Mouse (Mus musculus) erythroblast, embryonic 14.5 days (primary cell): ENCODE results near the gene Gatad2a. TPM values are rescaled to one million over a fixed set of nuclear protein-coding genes. Genes with fewer than 3 reads are reported as not detected.
"Not testable (repeated sequence)": the region's sequence is repeated elsewhere in the genome, so short reads cannot be mapped to it uniquely, and the experiment has no call there.

Experiments
- H3K27me3 ChIP-seq: 2 replicates; pipeline ENCODE4 v1.6.1; 2012; ENCODE audit warnings: inconsistent platforms; ENCODE audit not compliant: control insufficient read depth
- H3K36me3 ChIP-seq: 2 replicates; pipeline ENCODE4 v1.6.1; 2012; ENCODE audit warnings: mild to moderate bottlenecking, inconsistent platforms; ENCODE audit not compliant: control insufficient read depth
- H3K4me1 ChIP-seq: 2 replicates; pipeline ENCODE4 v1.6.1; 2012; ENCODE audit warnings: inconsistent platforms; ENCODE audit not compliant: control insufficient read depth
- H3K4me3 ChIP-seq: replicated peaks from 2 replicates; pipeline ENCODE3; 2012; ENCODE audit warnings: moderate library complexity, mild to moderate bottlenecking, inconsistent platforms
- H3K9me3 ChIP-seq: 2 replicates; pipeline ENCODE4 v1.6.1; 2012; ENCODE audit warnings: low read length, inconsistent platforms, mixed read lengths; ENCODE audit not compliant: control insufficient read depth
- GATA1 ChIP-seq: IDR thresholded peaks from 2 replicates; pipeline ENCODE4 v1.6.1; 2012; ENCODE audit warnings: low read length, inconsistent platforms, mixed read lengths
- TAL1 ChIP-seq: IDR thresholded peaks from 3 replicates; pipeline ENCODE4 v1.6.1; 2012; ENCODE audit warnings: low read length, inconsistent platforms, mixed read lengths
- polyA plus RNA-seq: library from polyadenylated mRNA; stranded (reverse); fragments of >175 nt; gene quantifications from 2 replicates; pipeline ENCODE4 v1.2.3, GENCODE M21; 2012

The Gatad2a gene
- polyA plus RNA-seq, 1 experiment, result 5.9 TPM

- Histone ChIP-seq H3K9me3 (no peaks in the 10 kb centered on the region), H3K27me3 (no peaks in the 10 kb centered on the region), H3K36me3 (no peaks in the 10 kb centered on the region; the same call in 1 of the 2 replicates), H3K4me1 (peaks cover 51% of the 10 kb centered on the region), H3K4me3 (no peak overlapping the region)
- TF ChIP-seq GATA1, result no peak
- TF ChIP-seq TAL1, result no peak
These were observed 3.1 kb upstream of the Gatad2a start for GRCm38 (mm10) chr8:69999236-69999635.

GRCm38 (mm10) chr8:69998706-69999105 is 2.5 kb upstream of the Gatad2a start:
- peaks cover 55% of the 10 kb centered on the region for H3K4me1 ChIP-seq
- H3K4me3 ChIP-seq, result no peak overlapping the region
- TF ChIP-seq TAL1 (no peak), GATA1 (no peak)
- no peaks in the 10 kb centered on the region for H3K9me3 ChIP-seq
- no peaks in the 10 kb centered on the region for H3K27me3 ChIP-seq
- peaks cover 2% of the 10 kb centered on the region for H3K36me3 ChIP-seq

DNA sequence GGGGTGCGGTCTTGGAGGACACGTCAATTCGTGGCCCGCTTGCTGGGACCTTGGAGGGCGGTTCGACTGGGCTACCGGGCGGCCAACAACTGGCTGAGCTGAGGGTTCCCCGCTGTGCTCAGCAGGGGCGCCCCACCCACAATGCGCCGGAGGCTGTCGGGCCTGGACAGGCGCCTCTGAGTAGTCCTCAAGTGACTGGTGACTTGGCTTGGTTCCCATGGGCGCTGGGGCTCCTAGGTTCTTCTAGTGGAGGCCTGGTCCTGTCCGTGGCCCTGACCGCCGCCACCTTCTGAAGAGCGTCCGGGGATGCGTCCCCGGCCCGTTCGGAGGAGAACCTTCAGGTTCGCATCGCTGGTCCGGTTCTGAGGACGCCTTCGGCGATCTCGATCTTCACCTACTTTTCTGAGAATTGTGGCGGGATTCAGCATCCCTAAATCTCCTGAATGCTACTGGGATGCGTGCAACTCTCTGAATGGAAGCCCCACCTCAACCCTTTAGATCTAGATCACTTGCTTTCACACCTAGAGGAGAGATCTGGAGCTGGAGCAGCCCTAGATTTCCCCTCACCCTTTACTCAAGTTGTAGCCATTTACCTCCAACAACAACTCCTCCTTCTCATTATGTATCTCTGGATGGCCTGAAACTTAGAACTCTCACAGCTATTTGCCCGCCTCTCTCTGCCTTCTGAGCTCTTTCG is 553 bp upstream of the Gatad2a start:
- peaks cover 52% of the 10 kb centered on the region for H3K4me1 ChIP-seq
- TF ChIP-seq TAL1 (no peak), GATA1 (no peak)

DNA sequence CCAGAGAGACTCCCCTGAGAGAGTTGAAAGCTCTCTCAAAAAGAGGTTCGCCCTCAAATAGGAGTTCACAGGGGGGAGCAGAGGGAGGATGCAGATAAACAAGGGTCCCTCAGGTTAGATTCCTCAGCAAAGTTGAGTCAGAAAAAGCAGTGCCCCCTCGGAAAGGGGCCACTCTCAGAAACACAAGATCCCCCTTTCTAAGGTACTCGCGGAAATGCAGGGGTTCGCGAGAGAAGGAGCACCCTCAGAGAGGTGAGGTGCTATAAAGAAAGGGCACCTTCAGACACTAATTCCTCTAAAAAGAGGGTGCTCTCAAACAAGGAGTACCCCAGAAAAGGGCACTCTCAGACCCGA is 785 bp downstream of the Gatad2a start:
- Histone ChIP-seq H3K9me3 (no peaks in the 10 kb centered on the region), H3K4me1 (peaks cover 49% of the 10 kb centered on the region)
- TF ChIP-seq TAL1 (no peak), GATA1 (no peak)

More for the DNA sequence above, 553 bp upstream of the Gatad2a start:
- Histone ChIP-seq H3K27me3 (no peaks in the 10 kb centered on the region), H3K4me3 (peak overlapping the region; percentile 89), H3K9me3 (no peaks in the 10 kb centered on the region), H3K36me3 (peaks cover 18% of the 10 kb centered on the region)

DNA sequence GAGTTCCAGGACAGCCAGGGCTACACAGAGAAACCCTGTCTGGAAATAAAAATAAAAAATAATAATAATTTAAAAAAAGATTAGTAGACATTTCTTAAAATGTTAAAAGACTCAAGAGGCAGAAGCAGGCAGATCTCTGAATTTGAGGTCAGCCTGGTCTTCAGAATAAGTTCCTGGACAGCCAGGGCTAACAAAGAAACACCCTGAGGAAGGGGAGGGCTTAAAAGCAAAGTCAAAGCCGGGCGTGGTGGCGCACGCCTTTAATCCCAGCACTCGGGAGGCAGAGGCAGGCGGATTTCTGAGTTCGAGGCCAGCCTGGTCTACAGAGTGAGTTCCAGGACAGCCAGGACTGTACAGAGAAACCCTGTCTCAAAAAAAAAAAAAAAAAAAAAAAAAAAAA is 7.2 kb downstream of the Gatad2a start:
- H3K27me3 ChIP-seq, H3K4me3 ChIP-seq, H3K9me3 ChIP-seq: not testable (repeated sequence)
- Histone ChIP-seq H3K4me1 (peaks cover 26% of the 10 kb centered on the region), H3K36me3 (peaks cover 41% of the 10 kb centered on the region)

More for the DNA sequence above, 785 bp downstream of the Gatad2a start:
- no peaks in the 10 kb centered on the region for H3K27me3 ChIP-seq
- H3K4me3 ChIP-seq, result peak overlapping the region; percentile 89
- H3K36me3 ChIP-seq, result peaks cover 31% of the 10 kb centered on the region

DNA sequence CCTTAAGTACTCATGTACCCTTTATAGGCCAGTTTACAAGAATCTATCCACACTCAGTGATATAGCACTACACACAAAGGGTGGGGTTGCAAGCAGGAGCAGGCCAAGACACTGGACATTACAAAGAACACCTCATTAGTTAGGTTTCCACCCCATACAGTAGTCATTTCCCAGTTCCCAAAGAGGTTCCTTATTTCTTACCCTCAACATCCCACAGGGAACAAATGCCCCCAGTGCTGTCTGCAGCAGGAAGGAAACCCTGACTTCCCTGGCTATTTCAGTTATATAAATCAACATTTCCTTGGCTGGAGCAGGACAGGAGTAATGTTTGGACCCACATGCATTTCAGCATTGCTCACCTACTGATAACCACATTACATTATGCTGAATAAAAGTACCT is 8.4 kb downstream of the Gatad2a start:
- TF ChIP-seq TAL1 (no peak), GATA1 (no peak)
- H3K27me3 ChIP-seq, result no peaks in the 10 kb centered on the region
- H3K36me3 ChIP-seq, result peaks cover 37% of the 10 kb centered on the region
- no peak overlapping the region for H3K4me3 ChIP-seq
- H3K4me1 ChIP-seq, result peaks cover 21% of the 10 kb centered on the region
- no peaks in the 10 kb centered on the region for H3K9me3 ChIP-seq

- TF ChIP-seq GATA1 (no peak), TAL1 (no peak)
- peaks cover 14% of the 10 kb centered on the region for H3K4me1 ChIP-seq
These were observed 11.2 kb downstream of the Gatad2a start for GRCm38 (mm10) chr8:69984876-69985553.

GRCm38 (mm10) chr8:69978456-69978855 is 17.7 kb downstream of the Gatad2a start:
- Histone ChIP-seq H3K36me3 (peaks cover 18% of the 10 kb centered on the region), H3K9me3 (no peaks in the 10 kb centered on the region), H3K27me3 (no peaks in the 10 kb centered on the region), H3K4me3 (no peak overlapping the region), H3K4me1 (peaks cover 28% of the 10 kb centered on the region)
- no peak for TF ChIP-seq TAL1
- TF ChIP-seq GATA1, result no peak

More at GRCm38 (mm10) chr8:69984876-69985553, 11.2 kb downstream of the Gatad2a start:
- Histone ChIP-seq H3K36me3 (peaks cover 21% of the 10 kb centered on the region), H3K4me3 (no peak overlapping the region), H3K27me3 (no peaks in the 10 kb centered on the region), H3K9me3 (no peaks in the 10 kb centered on the region)

GRCm38 (mm10) chr8:69974806-69975205 is 21.4 kb downstream of the Gatad2a start:
- peaks cover 54% of the 10 kb centered on the region for H3K4me1 ChIP-seq
- peaks cover 18% of the 10 kb centered on the region for H3K36me3 ChIP-seq
- H3K4me3 ChIP-seq, result peak overlapping the region; percentile 87
- H3K27me3 ChIP-seq, result no peaks in the 10 kb centered on the region
- no peaks in the 10 kb centered on the region for H3K9me3 ChIP-seq
- TF ChIP-seq TAL1 (no peak), GATA1 (no peak)
